Comparison of ENCODE assay signal across 13 mouse cellular contexts in genomic region chr10:98364604-98365003, GRCm38 (mm10).
"Had no signal": no experiment of that assay in that cellular context is flagged by ENCODE, and none has a peak within 500 bp of the region (broad histone marks: within the 10 kb centered on the region; RNA-seq: fewer than 3 reads in every experiment).

No protein-coding gene starts in this region.

- ATAC-seq: midbrain, embryonic 16.5 days had no signal

- DNase-seq: lung, adult 18-20 months; lung, embryonic 14.5 days; lung, postnatal 10 days; lung, postnatal 4 days; midbrain, embryonic 14.5 days; retina, postnatal 1 day; right cerebral cortex, postnatal 25 days; right cerebral cortex, postnatal 4 days; spleen, adult 18-20 months; thymus, adult 18-20 months; thymus, postnatal 14 days; thymus, postnatal 36 days had no signal
